Mouse (Mus musculus) liver, adult 2 months (tissue): ENCODE measurements around the gene Tcea2.

Experiments used
- CTCF ChIP-seq: fragments of 200-500 bp; IDR thresholded peaks from 2 replicates; pipeline ENCODE4 v1.5.1; 2011; ENCODE audit warnings: low read depth, low read length, control low read depth
- POLR2A ChIP-seq: fragments of 200-500 bp; IDR thresholded peaks from 2 replicates; pipeline ENCODE4 v1.6.1; 2011; ENCODE audit warnings: low read length, control low read depth; ENCODE audit not compliant: insufficient read depth; ENCODE audit errors: extremely low read depth

DNA sequence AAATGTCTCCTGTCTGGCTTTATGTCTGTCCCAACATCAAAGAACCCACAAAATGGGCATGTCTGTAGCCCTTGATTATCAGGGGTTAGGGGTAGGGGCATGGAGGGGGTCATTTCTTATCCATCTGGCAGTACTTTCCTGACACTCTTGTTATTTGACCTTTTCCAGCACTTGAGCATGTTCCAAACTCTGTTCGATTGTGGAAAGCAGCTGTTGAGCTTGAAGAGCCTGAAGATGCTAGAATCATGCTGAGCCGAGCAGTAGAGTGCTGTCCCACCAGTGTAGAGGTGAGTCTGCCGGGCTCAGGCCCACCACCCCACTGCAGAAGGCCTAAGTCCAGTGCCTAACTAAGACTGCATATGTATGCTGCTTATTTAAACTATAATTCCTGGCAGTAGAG is 44.2 kb upstream of the Tcea2 start:
- no peak for TF ChIP-seq POLR2A
- TF ChIP-seq CTCF = no peak
